Mouse (Mus musculus) C2C12 (cell line): ENCODE measurements around the gene Gm17087.

Experiments
- CTCF ChIP-seq: IDR thresholded peaks from one replicate; pipeline ENCODE4 v1.5.1; 2011; ENCODE audit not compliant: control insufficient read depth, insufficient read depth, insufficient read length
- MYOD1 ChIP-seq: IDR thresholded peaks from one replicate; pipeline ENCODE4 v1.6.1; 2011; ENCODE audit warnings: low read depth; ENCODE audit not compliant: control insufficient read depth, insufficient read length
- USF1 ChIP-seq: IDR thresholded peaks from one replicate; pipeline ENCODE4 v1.6.1; 2011; ENCODE audit warnings: low read depth, mild to moderate bottlenecking, control low read depth, moderate library complexity

DNA sequence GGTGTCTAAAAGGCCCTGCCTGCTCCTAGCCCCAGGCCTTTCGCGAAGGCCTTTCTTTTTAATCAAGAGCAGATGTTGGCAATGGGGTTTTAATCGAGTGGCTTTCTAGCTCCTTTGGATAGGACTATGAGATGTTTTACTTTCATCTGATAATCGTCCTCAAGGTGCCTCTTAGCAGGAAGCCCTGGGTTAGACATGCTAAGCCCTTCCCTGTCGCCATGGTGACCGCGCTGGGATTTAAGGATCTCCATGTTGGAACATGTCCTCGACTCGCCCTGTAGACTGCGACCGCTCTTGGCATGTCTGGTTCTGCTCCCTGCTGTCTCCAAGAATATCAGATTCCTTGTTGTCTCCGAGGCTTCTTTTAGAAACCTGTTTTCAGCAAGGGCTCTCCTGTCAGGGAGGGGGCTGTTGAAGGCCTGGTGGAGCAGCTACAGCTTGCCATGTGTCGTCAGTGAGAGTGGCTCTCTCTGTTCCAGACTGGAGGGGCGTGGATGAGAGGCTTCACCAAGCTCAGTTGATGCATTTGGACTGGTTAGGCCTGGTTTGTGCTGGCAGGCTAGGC lies 24.7 kb downstream of the Gm17087 start:
- TF ChIP-seq USF1 (no peak), CTCF (no peak), MYOD1 (no peak)
